Mouse (Mus musculus): ENCODE measurements at regions not wholly inside any gene's neighbourhood (a gene's known extent, or its start where the extent isn't known, plus 50 kb on each side); places are given as distances from the start of the nearest gene placed in this dataset.

DNA sequence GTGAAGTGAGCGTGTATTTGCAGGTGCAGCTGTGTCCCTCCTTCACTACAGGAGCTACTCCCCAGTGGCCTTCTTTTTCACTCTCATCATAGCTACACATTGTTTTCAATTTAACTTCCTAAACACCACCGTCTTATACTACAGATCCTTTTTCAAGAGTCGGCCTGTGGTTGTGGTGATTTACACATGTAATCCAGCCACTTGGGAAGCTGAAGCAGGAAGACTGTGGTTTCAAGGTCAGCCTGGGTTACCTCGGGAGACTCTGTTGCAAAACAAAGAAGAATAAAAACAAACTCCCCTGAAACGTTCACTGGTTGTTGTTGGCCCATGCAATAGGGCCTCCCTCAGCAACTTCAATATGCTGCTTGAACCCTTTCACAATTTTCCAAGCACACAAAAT is 153.8 kb upstream of the Kcnh8 start:
- DNase-seq = no peak

DNA sequence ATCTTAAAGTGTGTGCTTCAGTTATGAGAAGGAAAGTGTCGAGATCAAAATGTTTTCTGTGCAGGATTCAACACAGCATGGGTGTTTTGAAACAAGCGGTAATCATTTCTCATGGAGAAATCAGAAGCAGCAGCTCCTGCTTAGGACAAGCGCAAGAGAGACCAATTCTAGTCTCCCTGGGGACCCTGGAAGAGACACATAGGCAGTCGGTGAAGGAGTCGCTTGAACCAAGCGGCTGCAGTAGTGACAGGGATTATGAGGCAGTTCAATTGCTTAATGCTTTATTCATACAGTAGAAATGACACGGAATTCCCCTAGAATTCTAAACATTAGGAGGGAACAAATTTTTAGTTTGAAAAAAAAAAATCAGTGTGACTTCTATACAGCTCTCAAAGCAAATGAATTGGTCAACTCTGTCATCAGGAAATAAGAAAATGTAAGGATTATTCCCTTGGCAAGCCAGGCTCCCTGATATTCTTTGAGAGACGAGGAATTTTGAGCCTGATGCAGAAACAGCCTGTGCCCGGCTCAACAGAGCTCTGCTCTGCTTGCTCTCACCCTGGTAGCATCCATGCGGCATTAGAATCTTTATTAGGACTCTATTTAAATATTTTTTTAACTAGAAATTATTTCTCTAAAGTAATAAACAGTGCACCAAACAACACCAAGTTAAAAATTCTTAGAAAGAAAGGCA is 143.1 kb upstream of the Kcnh8 start:
- no peak for DNase-seq

DNA sequence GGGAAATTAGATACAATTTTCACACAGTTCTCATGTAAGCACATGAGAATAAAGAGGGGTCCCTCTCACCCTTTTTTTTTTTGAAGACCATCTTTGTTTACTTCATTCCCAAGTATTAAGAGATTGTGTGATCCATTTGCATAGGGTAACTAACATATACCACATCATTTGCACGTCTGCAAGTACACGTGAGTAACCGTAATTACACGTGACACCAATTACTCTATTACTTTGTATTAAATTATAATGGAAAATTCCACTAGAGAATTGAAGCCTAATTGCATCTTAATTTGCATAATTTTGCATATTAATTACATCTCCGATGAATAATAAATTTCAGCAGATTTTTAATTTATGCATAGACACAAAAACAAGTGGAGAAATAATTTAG is 142.5 kb upstream of the Kcnh8 start:
- no peak for DNase-seq

DNA sequence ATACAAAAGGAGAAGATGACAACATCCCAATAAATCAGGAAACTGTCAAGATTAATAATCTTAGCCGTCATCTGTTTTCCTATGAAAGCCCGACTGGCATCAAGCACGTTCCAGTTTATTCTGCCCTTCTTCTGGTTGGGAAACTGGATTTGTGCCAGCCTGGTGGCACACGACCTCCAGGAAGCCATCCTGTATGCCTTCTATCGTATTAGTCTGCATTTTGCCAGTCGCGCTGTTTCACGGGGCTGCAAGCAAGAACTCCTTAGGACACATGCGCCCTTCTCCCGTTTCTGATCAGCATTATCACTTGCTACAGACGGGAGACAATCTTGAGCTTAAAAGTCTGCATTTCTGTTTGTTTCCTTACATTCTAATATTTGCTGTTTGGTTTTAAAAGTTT is 141.2 kb upstream of the Kcnh8 start:
- DNase-seq = no peak

DNA sequence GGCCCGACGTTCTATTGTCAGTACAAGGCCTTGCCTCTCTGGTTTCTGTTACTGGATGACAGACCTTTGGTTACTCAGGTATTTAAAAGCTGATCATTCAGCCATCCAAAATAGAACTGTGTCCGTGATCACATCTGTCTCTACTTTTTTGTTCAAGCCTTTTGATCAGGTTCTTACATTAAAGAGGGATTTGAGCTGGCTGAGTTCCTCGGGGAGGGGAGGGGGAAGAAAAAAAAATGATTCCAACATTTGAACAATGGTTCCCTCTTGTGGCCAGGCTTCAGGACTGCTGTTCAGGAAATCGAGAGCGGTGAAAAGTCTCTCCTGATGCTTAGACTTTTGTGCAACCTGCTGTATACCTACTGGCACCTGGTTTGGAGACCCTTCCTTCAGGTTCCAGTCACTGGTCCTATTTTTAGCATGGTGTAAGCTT is 140.8 kb upstream of the Kcnh8 start:
- DNase-seq = peak; percentile 17

DNA sequence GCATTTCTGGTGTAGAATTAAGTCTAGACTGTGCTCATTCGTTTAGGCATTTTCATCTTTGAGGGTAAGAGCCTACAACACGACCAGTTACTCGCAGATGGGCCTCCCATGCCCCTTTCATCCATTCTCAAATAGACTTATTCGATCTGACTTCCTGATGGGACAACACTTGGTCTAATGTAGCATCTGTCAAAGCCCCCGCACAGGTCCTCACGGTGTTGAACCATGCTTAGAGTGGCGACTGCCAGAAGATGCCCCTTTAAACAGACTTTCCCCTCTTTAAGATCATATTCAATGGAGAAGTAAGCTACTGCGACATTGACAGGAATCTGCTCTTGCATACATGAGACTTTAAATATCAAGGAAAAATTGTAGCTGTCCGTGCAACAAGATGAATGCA is 140.1 kb upstream of the Kcnh8 start:
- no peak for DNase-seq

DNA sequence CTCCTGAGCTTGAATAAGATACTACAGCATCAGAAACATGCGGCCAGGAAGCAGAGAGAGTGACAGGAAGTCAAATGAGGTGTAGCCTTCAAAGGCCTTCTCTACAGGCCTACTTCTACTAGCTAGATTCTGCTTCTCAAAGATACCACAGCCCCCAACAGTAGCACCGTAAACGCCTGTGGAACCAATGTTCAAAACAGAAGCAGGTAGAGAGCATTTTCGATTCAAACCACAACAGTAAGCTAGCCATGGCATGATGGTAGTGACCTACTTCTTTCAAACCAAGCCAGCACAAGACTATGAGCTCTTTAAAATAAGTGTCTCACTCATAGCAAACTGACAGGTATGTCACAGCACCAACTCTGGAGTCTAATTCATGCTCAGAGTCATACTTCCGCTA is 134.0 kb upstream of the Kcnh8 start:
- DNase-seq = no peak

DNA sequence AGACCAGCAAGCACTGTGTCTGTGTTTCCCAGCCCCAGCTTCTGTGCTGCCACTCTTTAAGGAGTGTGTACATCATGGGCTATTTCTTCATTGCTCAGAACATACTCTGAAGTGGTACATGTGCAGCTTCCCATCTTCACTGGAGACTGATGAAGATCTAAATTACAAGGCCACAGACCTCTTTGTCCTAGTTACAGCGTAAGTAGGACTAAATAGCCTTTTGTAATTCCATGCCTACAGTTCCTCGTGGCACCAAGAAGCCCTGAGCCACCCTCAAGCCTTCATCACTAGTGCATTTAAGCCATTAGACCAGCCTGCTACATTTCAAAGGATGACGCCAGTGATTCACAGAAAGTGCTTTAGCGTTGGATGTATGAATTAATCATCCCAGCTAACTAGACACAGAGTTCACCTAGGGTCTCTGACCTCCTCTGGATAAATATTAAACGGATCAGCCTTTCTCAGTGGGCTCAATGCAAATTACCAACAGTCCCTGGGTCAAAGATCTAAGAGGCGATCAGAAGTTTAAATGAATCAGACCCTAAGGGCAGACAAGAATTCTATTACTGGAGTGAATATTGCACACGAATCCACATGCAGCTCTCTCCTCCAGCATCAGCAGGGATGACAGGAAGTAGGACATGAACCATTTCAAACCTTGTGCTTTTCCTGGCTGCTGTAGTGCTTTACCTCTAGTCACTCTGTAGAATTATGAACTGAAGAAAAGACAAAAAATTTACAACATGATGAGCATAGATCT is 123.0 kb upstream of the Kcnh8 start:
- no peak for DNase-seq

DNA sequence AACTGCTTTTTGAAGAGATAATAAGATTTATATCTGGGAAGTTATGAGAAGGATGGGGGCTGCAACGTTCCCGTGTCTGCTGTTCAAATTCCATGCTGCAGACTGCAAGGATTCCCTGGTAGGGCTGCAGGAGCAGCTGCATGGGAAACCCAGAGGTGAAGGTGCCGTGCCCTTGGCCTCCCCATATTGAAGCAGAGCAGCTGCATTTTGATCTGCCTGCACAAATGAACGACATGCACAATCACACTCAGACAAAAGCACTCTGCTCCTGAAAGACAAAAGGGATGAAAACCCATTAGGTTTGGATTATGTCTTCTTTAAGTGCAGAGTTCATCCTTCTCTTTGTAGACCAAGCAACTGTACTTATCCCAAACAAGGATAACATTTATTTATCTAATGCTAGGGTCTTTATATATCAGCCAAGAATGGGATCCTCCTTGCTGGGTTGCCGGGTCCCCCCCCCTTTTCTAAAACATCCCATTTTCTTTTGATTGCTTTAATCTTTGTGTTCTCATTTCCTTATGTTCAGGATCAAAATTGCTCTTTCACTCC is 122.3 kb upstream of the Kcnh8 start:
- no peak for DNase-seq

DNA sequence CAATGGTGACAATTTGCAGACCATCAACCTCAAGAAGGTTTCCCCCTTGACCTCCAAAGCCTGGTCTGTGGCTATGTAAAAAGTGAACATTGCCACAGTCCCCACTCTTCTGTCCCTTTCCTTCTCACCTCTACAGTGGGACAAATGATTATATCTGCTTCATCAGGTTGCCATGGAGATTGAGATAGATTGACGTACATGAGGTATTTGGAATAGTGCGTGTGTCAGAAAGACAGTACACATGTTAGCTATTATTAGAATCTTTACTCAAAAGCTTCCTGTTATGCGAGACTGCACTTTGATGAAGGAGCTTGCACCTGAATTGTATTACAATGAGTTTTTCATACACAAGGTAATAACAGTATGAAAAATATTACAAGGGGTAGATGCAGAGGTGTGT is 95.7 kb upstream of the Kcnh8 start:
- no peak for DNase-seq

DNA sequence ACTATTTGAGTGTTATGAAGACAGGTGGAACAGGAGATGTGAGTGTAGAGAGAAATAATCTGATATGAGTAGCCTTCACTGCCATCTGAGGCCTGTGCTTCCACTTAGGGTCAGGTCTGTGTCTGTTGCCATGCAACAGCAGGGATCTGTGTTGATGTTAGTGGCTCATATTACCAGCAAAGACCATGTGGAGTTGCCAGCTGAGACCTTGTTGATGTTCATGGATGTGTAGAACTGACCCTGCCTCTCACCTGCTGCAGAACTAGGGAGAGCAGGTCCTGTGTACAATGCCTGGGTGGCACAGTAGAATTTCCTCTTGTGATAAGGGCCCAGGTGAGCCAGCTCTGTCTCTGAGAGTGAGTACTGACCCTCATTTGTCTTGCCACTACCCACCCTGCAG is 72.2 kb upstream of the Kcnh8 start:
- DNase-seq = no peak

All from cerebellum, adult 8-10 months (tissue).